Mouse (Mus musculus) kidney, postnatal 36 days (tissue): Measurements from ENCODE around the gene Lama2.
A peak's percentile ranks its signal among the peaks of the same experiment; 100 is the strongest.
"Not testable (repeated sequence)": the region's sequence is repeated elsewhere in the genome, so short reads cannot be mapped to it uniquely, and the experiment has no call there.

Experiments
- DNase-seq, 2 experiments: peaks; one replicate each; pipeline ENCODE4 v3.0.0; 2021 to 2022; ENCODE audit warnings: mixed read lengths in 2 of 2

The Lama2 gene

DNA sequence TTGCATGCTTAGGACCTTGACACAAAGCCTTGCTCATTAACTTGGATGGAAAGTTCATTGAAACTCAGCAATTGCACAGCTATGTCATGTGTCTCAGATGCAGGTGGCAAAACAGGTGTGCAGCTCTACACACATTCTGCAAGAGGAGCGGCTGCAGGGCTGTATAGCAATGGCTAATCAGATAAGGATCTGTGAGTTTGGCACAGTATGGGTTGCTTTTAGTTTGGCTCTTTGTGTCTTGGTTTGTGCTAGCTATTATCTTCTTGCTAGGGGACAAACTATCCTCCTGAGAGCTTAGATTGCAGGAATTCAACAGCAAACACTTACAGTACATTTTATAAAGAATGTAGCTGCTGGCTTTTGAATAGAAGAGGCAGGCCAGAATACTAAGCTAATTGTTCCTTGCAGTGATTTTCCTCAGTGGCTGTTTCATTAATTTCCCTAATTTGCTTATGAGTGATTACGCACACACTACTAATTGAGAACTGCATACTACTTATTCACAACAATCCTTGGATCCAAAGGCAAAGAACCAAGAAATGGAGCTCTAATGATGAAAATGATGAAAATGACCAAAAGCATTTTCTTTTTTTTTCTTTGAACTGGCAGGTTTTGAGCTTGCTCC lies 617.9 kb downstream of the Lama2 start:
- no peak for DNase-seq

DNA sequence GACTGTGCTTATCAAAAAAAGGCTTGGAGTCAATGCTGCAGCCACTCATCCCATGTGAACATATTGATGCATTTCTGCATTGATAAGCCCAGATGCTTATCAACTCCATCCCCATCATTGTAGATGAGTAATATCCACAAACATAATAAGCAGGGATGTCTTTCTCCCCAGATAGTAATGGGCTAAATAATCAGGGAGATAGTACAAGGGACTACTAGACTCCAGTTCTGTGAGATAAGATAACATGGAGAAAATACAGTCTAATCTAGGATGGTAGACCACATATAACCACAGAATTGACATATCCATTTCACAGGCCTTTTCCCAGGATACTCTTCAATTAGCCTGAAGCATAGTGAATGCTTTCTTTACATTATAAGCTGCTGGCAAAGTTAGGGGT lies 622.9 kb downstream of the Lama2 start:
- DNase-seq = no peak

- peak in 1 of 2 experiments; percentile 11 for DNase-seq
These were observed 623.6 kb downstream of the Lama2 start for GRCm38 (mm10) chr10:26995987-26996386.

DNA sequence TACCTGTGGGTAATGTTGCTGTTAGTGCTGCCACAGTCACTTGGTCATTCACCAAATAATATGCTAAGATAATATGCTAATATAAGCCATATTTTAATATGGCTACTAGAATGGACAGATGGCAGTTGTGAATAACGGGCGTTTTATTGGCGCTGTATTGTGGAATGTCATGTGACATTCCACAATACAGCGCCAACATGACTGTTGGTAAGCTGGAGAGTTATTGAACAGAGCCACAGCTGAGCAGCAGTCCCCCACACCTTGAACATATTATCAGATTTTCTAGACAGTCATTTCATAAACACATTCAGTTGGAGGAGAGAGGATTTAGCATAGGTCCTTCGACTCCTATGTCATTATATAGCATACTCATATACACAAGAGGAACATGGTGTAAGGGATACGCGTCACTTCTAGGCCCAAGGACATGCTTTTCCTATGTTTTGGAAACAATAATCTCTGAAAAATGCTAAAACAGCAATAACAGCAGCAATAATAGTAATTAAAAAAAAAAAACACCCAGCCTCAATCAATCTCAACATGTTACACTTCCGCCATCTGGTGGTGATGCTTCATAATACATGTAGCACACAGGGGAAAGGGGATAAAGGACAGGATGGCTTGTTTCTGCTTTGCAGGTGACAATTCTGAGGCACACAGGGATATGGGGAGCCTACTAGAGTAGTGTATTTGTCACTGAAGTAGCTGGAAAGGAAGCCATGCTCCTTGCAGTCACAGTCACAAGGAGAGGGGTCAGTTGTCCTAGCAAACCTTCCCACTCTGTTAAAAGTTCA lies 624.2 kb downstream of the Lama2 start:
- DNase-seq = peak; percentile 49 to 75

GRCm38 (mm10) chr10:26993971-26994761 lies 625.4 kb downstream of the Lama2 start:
- DNase-seq = no peak

DNA sequence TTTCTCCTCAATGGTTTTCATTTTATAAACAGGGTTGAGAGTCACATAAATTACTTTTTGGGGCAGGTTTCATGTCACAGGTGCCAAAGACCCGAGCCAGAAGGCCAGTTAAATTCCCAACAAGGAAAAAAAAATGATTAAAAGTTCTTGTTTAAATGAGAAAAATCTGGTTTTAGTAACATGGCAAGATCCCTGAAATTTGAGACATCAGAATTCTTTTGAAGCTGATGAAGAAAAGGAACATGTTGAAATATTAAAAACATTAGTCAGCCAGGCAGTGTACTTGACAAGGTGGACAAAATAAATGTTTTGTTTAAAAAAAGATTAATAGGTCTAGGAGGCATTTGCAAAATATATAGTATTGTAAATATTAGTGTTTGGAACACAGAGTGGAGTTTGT lies 634.1 kb downstream of the Lama2 start:
- DNase-seq = no peak

- not testable (repeated sequence) for DNase-seq
These were observed 635.5 kb downstream of the Lama2 start for GRCm38 (mm10) chr10:26984082-26984481.

- no peak for DNase-seq
These were observed 636.0 kb downstream of the Lama2 start for GRCm38 (mm10) chr10:26983583-26983982.

GRCm38 (mm10) chr10:26982621-26983020 lies 636.9 kb downstream of the Lama2 start:
- DNase-seq = no peak

DNA sequence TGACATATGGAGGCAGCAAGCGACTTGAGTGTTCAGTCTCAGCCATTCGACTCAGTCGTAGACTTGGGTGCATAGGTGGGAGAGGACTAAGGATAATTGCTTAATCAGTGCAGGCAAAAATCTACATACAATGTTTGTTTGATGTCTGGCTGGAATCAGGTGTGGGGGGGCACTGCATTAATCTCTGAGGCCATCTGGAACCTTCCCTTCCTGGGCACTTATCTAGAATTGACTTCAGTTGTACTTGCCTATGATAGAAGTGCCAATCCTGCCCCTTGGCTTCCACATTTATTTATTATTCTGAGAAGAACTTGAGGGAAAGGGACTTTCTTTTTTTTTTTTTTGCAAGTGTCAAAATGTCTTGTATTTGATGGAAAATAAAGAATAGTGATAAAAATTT lies 644.2 kb downstream of the Lama2 start:
- no peak for DNase-seq

DNA sequence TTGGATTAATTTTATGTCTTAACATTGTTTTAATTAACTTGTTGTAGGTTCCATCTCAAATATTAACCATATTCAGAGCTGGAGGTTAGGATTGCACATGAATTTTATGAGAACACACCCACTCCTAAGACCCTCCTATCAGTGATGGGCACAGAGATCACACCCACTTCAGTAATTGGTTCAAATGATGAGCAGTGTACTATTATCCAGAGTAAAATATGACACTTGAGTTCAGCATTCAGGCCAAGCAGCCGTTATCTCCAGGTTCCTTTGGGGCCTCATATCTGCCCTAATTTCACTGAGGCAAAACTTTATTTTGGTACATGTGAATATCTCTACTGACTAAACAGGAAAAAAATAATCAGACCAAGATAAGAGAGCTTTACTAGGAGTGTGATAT lies 645.3 kb downstream of the Lama2 start:
- no peak for DNase-seq

- DNase-seq = no peak
These were observed 646.0 kb downstream of the Lama2 start for GRCm38 (mm10) chr10:26973575-26973974.

- DNase-seq = no peak
These were observed 661.0 kb downstream of the Lama2 start for GRCm38 (mm10) chr10:26958513-26958912.

DNA sequence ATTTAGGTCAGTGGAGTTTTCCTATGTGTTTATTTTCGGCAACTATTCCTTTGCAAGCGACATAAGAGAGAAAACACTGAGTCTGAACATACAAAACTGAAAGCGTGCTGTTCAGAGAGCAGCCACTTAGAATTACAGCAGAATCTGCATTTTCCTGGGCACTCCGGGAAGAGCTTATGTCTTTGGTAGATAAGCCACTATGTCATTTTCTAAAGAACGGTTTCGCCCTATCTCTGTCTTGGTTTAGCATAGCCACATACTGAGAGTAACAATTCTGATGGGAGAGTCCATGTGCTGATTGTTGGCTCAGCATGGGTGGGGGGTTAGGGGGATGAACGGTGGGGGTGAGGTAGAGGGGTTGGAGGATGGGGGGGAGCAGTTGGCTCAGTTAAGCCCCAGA lies 669.1 kb downstream of the Lama2 start:
- DNase-seq = no peak

- DNase-seq = no peak
These were observed 669.9 kb downstream of the Lama2 start for GRCm38 (mm10) chr10:26949667-26950066.

DNA sequence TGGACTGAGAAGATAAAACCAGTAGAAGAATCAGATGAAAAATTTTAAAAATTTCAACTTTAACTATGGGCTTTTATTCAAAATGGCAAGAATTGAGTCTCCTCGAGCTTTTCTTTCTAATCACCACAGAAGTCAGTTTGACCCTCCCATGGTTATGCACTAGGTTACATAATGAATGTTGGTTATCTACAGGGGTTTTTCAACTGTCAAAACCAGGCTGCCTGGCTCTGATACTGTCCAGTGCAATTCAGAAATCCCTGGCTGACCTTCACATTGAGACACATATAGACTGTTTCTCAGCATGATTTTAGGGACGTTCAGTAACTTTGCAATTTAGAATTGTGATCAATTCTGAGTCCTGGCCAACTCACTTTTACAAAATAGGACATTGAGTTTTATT lies 671.2 kb downstream of the Lama2 start:
- DNase-seq = no peak

DNA sequence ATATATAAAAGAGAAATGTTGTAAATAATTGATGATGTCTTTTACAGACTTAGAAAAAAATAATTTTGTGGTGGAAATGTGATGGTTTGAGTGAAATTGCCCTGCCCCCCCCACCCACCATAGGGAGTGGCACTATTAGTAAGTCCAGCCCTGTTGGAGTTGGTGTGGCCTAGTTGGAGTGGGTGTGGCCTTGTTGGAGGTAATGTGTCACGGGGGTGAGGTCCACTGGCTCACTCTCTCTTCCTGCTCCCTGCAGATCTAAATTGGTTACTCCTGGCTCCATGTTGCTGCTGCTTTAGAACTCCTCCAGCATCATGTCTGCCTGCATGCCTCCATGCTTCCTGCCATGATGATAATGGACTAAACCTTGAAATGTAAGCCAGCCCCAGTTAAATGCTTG lies 680.0 kb downstream of the Lama2 start:
- DNase-seq = no peak

- not testable (repeated sequence) for DNase-seq
These were observed 681.1 kb downstream of the Lama2 start for GRCm38 (mm10) chr10:26938464-26938863.

GRCm38 (mm10) chr10:26936056-26936455 lies 683.5 kb downstream of the Lama2 start:
- DNase-seq = not testable (repeated sequence)
